Mouse (Mus musculus) mouse embryonic stem cell (cell line): ENCODE results near the gene Wars2.

Source experiments
- in situ Hi-C, 2 experiments: fragments of 300-500 bp; cut with MboI; formaldehyde crosslinking; loops; 1 replicate in 1 of 2; 3 replicates in 1 of 2; pipeline ENCODE4 v1.14.3; 2019 to 2020; ENCODE audit warnings: low sequenced_read_pairs in 2 of 2, low pct_unique_long_range_greater_than_20kb in 1 of 2, mixed read lengths in 1 of 2; ENCODE audit not compliant: unreplicated experiment in 1 of 2

Wars2 gene

DNA sequence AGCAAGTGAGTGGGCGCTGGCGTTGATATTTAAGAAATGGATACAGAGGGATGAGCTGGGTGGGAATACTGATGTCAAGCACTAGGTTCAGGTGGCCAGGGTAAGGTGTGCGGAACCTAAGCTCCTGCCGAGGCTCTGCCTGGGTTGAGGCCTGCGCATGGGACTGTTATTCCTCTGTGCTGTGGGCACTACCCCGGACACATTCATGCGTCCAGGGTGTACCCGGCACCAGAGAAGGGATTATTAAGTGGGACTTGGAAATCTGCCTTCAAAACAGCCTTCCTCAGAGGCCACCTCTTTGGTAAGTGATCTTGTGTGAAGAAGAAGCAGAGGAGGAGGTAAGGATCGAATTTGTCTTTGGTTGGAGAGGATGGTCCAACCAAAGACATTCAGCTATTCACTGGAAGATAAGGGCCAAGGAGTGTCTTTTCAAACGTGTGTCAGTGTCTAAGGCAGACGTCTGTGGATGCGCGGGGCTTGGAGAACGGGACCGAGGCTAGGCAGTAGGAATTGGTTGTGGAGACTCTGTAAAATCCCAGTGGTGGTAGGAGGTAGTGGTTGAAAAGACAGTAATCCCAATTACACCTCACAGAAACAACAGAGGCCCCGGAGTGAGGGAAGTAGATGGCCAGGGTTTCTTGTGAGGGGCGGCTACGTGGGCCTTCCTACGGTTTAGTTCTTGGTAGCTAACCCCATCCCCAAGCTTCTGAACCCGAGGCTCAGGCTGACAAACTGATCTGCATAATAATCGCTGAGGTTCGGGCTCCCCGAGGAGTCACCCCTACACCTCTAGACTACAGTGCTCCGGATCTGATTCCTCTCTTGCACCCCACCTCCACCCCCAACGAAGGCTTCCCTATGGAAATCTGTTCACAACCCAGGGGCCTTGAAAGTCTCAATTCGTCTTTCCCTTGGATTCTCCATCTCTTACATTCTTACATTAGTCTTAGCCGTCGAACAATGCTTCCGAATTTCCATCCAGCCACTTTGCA lies 117.0 kb downstream of the Wars2 start:
- in situ Hi-C loops = no loop called here

- in situ Hi-C loops = no loop called here
These were observed 118.9 kb downstream of the Wars2 start for GRCm38 (mm10) chr3:99259741-99260270.

DNA sequence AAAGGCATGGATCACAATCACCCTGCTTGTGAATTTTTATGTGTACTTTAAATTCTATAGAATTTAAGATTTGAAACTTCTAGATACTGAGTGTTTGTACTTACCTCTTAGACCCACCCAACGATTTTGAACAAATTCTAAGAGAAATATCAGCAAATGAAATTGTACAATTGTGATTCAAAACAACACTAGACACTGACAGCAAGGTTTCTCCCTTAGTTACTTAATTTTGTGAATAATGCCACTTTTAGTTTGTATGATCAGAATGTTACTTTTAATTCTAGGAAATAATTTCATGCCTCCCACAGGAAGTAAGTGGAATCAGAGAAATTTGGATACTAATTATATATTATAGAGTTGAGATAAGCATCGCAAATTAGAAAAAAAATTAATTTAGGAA lies 119.5 kb downstream of the Wars2 start:
- in situ Hi-C loops = no loop called here

- in situ Hi-C loops = no loop called here
These were observed 120.5 kb downstream of the Wars2 start for GRCm38 (mm10) chr3:99261371-99261791.

DNA sequence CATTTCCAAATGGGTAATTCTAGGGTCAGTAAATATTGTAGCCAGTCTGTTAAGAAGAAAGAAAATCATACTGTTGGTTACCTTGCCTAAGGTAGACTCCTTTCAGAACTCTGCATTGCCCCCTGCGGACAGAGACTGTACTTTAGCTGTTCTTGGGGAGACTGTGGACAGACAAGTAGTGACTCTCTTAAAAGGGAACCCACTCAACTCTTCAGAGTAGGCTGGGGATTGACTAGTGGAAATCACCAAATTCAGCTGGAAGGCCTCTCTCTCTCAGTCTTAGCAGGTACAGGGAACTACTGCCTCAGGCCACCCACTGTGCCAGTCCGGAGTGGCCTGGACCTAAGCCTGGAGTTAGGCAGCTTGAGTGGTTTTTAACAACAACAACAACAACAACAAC lies 121.1 kb downstream of the Wars2 start:
- in situ Hi-C loops = no loop called here

- in situ Hi-C loops = no loop called here
These were observed 122.6 kb downstream of the Wars2 start for GRCm38 (mm10) chr3:99263471-99263903.

DNA sequence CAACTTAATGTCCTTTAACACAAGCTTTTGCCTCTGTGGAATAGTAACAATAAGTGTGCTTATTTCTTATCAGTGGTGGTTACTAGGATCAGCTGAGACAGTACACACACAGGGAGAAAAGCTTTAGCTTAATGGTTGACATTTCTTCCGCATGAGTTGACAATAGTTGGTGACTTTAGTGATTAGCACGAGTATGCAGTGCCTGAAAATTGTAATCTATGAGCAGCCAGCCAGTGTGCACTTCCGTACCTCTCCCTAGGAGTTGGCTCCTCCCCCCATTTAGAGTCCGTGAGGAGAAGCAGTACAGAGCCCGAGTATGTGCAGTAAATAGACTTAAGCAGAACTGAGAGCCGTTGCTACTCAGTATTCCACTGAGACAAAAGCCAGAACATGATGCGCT lies 123.8 kb downstream of the Wars2 start:
- in situ Hi-C loops = no loop called here

DNA sequence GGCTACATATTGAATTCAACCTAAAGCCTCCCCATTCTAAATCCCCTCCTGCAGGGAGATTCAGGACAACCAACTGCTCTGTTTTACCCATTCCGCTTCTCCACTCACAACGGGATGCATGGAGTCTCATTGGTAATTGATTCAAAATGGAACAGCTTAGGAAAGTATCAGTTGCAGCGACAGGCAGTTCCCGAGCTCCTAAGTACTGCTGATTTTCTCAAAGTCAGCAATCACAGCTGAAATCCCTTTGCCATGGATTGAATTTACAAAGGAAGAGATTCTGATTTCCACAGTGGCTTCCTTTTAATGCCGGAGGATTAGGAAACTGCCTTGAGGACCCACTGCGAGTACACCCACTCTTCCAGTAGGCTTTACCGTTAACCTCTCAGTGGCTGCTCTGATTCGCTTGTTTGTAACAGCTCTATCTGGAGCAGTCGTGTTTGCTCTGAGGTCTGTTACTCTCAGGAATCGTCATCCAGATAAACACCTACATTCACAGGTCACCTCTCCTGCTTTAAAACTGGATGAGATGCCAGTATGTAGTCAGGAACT lies 126.0 kb downstream of the Wars2 start:
- in situ Hi-C loops = no loop called here

GRCm38 (mm10) chr3:99277973-99278580 lies 137.2 kb downstream of the Wars2 start:
- in situ Hi-C loops = no loop called here

DNA sequence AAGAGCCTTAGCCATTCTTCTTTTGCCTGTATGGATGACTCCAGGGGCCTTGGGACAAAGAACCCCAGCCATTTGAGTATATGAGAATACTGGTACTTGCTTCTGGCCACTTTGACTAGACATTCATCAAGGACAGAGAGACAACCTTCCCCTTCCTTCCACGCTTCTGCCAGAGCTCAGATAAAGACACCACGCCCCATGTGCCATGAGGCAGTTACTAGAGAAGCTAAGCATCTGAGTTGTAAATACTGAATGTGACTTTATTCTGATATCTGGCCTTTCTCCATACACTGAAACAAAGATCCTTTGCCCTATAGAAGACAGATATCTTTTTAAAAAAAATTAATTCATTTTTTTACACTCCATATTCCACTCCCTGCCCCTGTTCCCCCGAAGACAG lies 138.8 kb downstream of the Wars2 start:
- in situ Hi-C loops = no loop called here

GRCm38 (mm10) chr3:99281453-99281852 lies 140.6 kb downstream of the Wars2 start:
- in situ Hi-C loops = no loop called here

GRCm38 (mm10) chr3:99288302-99288701 lies 147.4 kb downstream of the Wars2 start:
- in situ Hi-C loops = no loop called here
